Mouse (Mus musculus): ENCODE data around the gene Atp2a1. TPM values are rescaled to one million over a fixed set of nuclear protein-coding genes. Genes with fewer than 3 reads are reported as not detected.

The Atp2a1 gene
- 0.25 and 0.38 TPM in 2 replicates for total RNA-seq (2012; rRNA removed)
- not detected in 2 replicates for total RNA-seq (2014; rRNA removed)
- 0.74 and 0.75 TPM in 2 replicates for polyA plus RNA-seq (2012; ENCODE audit: insufficient read length, low read depth)

DNA sequence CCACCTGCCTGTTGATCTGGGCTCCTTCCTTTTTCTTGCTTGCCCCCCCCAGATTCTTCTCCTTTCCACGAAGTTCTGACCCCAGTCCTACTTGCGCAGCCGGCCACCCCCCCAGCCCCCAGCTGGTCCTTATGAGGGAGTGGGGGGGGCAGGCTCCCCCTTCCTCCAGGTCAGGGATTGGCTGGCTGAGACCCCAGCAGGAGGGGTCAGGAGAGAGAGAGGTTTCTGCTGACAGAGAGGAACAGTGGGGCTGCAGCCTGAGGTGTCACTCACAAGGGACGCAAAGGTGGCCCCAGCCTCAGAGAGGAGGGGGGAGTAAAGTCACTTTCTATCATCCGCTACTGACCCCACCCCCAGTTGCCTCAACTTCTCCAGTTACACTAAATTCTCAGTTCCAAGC is at the start of gene Atp2a1:
Atp2a1 (minus strand) TSS at position 105 of the 400 bp plus-strand sequence.
- TF ChIP-seq ZC3H11A (IDR thresholded peaks at IDR 0.05; ENCODE audit: low read depth, low read length) (no peak), EP300 (IDR thresholded peaks at IDR 0.05; ENCODE audit: low read length) (no peak), PAX5 (IDR thresholded peaks at IDR 0.05; ENCODE audit: low read length) (no peak), MAFK (IDR thresholded peaks at IDR 0.05; ENCODE audit: insufficient replicate concordance, low read length) (no peak), MAX (IDR thresholded peaks at IDR 0.05; ENCODE audit: low read length) (no peak), ETS1 (conservative IDR thresholded peaks at IDR 0.05; ENCODE audit: low read depth, low read length) (no peak), SIN3A (IDR thresholded peaks at IDR 0.05; ENCODE audit: low read length) (no peak), ELF1 (IDR thresholded peaks at IDR 0.05; ENCODE audit: low read depth, low read length) (no peak), CTCF (conservative IDR thresholded peaks at IDR 0.05 in 1 of 2, IDR thresholded peaks at IDR 0.05 in 1 of 2; ENCODE audit: low read depth in 2 of 2, low read length in 2 of 2) (no peak)
- Histone ChIP-seq H3K9me3 (replicated peaks; ENCODE audit: low read length) (no peaks in the 10 kb centered on the region), H3K4me2 (ENCODE audit: insufficient read depth, low read depth, poor library complexity, severe bottlenecking) (no peak within 1 kb of the TSS), H3K4me3 (replicated peaks in 1 of 3; ENCODE audit: low read depth in 2 of 3, low read length in 2 of 3, poor library complexity in 1 of 3) (no peak within 1 kb of the TSS), H3K4me1 (ENCODE audit: control insufficient read depth in 1 of 2, insufficient read depth in 2 of 2) (peaks cover 9 to 72% of the 10 kb centered on the region in 2 experiments), H3K9ac (ENCODE audit: insufficient read depth, low read depth) (no peak within 1 kb of the TSS), H3K36me3 (replicated peaks in 1 of 2; ENCODE audit: control insufficient read depth in 1 of 2, insufficient read depth in 1 of 2, low read length in 1 of 2) (peaks cover 17 to 32% of the 10 kb centered on the region in 2 experiments), H3K27me3 (replicated peaks) (no peaks in the 10 kb centered on the region), H3K27ac (ENCODE audit: insufficient read depth, low read depth) (no peak within 1 kb of the TSS), H3K79me2 (replicated peaks; ENCODE audit: control insufficient read depth, extremely low read depth, insufficient read depth, poor library complexity, severe bottlenecking) (no peaks in the 10 kb centered on the region)
- in situ Hi-C loops (cut with MboI; ENCODE audit: low pct_ligation_motif_present, low pct_unique_long_range_greater_than_20kb, low sequenced_read_pairs): no loop called here
- DNase-seq (ENCODE audit: extremely low read depth): no peak
- dilution Hi-C loops (cut with MboI; ENCODE audit: extremely low pct_ligation_motif_present, extremely low pct_unique_long_range_greater_than_20kb, low sequenced_read_pairs): no loop called here

DNA sequence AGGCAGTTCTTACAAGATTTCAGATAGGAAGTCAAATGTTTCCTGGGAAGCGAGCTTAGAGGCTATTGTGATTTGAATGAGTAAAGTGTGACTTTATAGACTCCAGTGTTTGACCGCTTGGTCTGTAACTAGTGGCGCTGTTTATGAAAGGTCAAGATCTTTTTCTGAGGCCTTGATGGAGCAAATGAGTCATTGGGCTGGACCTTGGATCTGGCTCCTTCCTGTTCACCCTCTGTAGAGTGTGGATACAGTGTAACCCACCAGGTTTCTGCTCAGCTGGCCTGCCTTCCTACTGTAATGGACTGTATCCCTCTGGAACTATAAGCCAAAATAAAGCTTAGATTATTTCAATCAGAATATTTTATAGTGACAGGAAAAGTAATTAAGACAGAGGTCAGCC is 48.4 kb upstream of the Atp2a1 start:
- Histone ChIP-seq H3K79me2 (replicated peaks; ENCODE audit: control insufficient read depth, extremely low read depth, insufficient read depth, poor library complexity, severe bottlenecking) (no peaks in the 10 kb centered on the region), H3K27ac (ENCODE audit: insufficient read depth, low read depth) (no peak overlapping the region), H3K4me3 (replicated peaks in 1 of 3; ENCODE audit: low read depth in 2 of 3, low read length in 2 of 3, poor library complexity in 1 of 3) (no peak overlapping the region), H3K4me1 (ENCODE audit: control insufficient read depth in 1 of 2, insufficient read depth in 2 of 2) (no peaks in the 10 kb centered on the region), H3K4me2 (ENCODE audit: insufficient read depth, low read depth, poor library complexity, severe bottlenecking) (no peak overlapping the region), H3K27me3 (replicated peaks) (no peaks in the 10 kb centered on the region), H3K9me3 (replicated peaks; ENCODE audit: low read length) (no peaks in the 10 kb centered on the region), H3K9ac (ENCODE audit: insufficient read depth, low read depth) (no peak overlapping the region), H3K36me3 (replicated peaks in 1 of 2; ENCODE audit: control insufficient read depth in 1 of 2, insufficient read depth in 1 of 2, low read length in 1 of 2) (no peaks in the 10 kb centered on the region)
- no peak for DNase-seq (ENCODE audit: extremely low read depth)
- TF ChIP-seq MAX (IDR thresholded peaks at IDR 0.05; ENCODE audit: low read length) (no peak), POLR2AphosphoS2 (IDR thresholded peaks at IDR 0.05; ENCODE audit: low read depth, low read length) (no peak), EP300 (IDR thresholded peaks at IDR 0.05; ENCODE audit: low read length) (no peak), ELF1 (IDR thresholded peaks at IDR 0.05; ENCODE audit: low read depth, low read length) (no peak), KAT2A (IDR thresholded peaks at IDR 0.05; ENCODE audit: insufficient replicate concordance, low read length) (no peak), POLR2A (IDR thresholded peaks at IDR 0.05; ENCODE audit: low read depth, low read length) (no peak), BHLHE40 (IDR thresholded peaks at IDR 0.05; ENCODE audit: low read depth, low read length) (no peak), ZMIZ1 (IDR thresholded peaks at IDR 0.05; ENCODE audit: low read depth, low read length) (no peak), USF2 (conservative IDR thresholded peaks at IDR 0.05; ENCODE audit: low read depth, low read length) (no peak), TBP (conservative IDR thresholded peaks at IDR 0.05; ENCODE audit: low read depth, low read length) (no peak), CTCF (conservative IDR thresholded peaks at IDR 0.05 in 1 of 2, IDR thresholded peaks at IDR 0.05 in 1 of 2; ENCODE audit: low read depth in 2 of 2, low read length in 2 of 2) (no peak), GABPA (IDR thresholded peaks at IDR 0.05; ENCODE audit: insufficient replicate concordance, low read depth, low read length) (no peak)
- in situ Hi-C loops (cut with MboI; ENCODE audit: low pct_ligation_motif_present, low pct_unique_long_range_greater_than_20kb, low sequenced_read_pairs) (no loop called here), dilution Hi-C loops (cut with MboI; ENCODE audit: extremely low pct_ligation_motif_present, extremely low pct_unique_long_range_greater_than_20kb, low sequenced_read_pairs) (no loop called here)

Data from CH12.LX (cell line).